Mouse (Mus musculus) adrenal gland, adult 18-20 months (tissue): ENCODE measurements around the gene Ascl1. TPM values are rescaled to one million over a fixed set of nuclear protein-coding genes. Genes with fewer than 3 reads are reported as not detected.
A peak's percentile ranks its signal among the peaks of the same experiment; 100 is the strongest.

Experiments
- DNase-seq, 2 experiments: peaks; one replicate each; pipeline ENCODE4 v3.0.0; 2021 to 2022; ENCODE audit warnings: low spot score in 2 of 2
- long read RNA-seq, 2 experiments: library from polyadenylated mRNA; stranded (forward); transcript quantifications; one replicate each; pipeline ENCODE4 v2.0.0; 2021
- total RNA-seq, 2 experiments: library from RNA; stranded (reverse); gene quantifications; 1 replicate in 1 of 2; 2 replicates in 1 of 2; pipeline ENCODE4 v1.2.3; 2021

Ascl1 gene
- 1 to 10 TPM; 1.3 to 1.6 TPM for total RNA-seq
- long read RNA-seq, experiment 1, partial matches to known transcripts = 0 of 1 reads
- long read RNA-seq, experiment 1, other reads (novel, unspliced or antisense) = 0 of 1 reads
- long read RNA-seq, experiment 2 = 0 reads

DNA sequence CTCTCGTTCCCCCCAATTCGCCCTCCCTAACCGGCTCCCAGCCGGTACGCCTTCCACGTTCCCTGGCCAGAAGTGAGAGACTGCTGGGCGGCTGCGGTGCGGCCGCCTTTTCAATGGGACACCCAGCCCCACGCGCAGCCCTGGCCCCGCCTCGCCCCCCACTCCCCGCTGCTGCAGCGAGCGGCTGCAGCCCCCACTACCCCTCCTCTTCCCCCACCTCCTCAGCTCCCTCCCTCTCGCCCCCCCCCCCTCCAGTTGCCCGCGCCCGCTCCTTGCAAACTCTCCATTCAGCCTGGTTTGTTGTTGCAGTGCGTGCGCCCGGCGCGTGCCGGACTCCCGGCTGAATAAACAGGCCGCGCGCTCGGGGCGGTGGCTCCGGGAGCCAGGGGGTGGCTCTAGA lies at the start of gene Ascl1:
Gene Ascl1 (minus strand): TSS at position 85 of the 400 bp plus-strand sequence.
- no peak for DNase-seq

DNA sequence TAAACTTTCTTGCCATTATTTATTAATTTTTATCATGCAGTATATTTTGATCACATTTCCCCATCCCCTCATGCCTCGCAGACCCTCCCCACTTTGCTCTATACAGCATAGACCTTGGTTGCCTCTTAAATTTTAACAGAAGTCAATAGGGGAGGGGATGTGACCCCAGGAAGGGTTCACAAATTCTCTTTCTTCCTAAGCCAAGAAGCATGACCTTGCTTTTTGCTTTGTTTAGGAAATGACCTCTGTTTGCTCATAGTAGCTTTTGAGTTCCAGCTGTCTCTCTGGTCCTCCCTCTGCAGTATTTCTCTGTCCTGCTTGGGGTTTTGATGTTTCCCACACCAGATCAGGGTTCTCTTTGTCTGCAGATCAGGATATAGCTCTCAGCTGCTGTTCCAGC lies 40.7 kb upstream of the Ascl1 start:
- no peak for DNase-seq

DNA sequence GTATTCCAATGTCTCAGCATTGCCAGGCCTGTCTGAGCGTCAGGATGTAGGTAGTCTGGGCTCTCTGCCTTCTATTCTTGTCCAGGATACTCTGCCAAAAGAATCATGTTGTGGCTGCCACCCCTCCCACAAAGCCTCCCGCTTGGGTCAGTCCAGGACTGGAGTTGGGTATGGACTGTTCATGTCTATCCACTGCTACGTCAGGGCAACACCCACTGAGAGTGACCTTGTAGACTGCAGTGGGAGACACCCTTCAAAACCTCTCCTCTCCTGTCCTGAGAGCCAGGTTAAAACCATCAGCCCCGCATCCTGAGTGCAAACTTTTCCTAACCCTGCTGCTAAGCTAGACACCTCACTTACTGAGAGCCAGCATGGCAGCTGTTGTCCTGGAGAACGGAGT lies 28.2 kb upstream of the Ascl1 start, which contains the start of gene Pah:
Gene Pah (plus strand): TSS at position 150 of the 400 bp plus-strand sequence.
- DNase-seq = no peak

DNA sequence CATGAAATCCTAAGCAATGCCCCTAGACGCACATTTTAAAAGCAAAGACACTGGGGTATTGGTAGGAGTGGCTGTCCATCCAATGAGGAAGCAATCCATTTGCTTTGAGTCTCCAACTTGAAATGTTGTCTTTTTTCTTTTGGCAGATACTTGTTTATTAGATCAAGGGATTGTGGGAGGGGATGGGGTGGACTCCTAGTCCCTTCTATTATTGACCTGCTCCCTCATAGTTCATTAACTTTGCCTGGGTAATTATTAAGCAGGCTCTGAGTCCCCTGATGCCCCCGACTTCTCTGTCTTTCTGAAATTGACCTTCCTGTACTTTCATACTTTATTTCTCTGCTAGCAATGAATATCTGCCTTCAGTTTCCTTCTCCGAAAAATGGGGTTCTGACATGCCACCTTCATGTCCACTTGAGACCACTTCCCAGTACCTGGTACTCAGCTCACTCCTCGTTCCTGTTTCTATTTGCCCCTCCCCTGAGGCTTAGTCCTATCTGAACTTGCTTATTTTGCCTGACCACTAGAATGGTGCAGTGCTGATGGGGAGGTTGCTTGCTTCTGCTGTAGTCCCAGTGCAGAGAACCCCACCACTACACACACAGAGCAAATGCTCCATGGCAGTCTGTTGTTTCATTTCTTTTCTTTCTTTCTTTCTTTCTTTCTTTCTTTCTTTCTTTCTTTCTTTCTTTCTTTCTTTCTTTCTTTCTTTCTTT lies 27.1 kb upstream of the Ascl1 start:
- no peak for DNase-seq

DNA sequence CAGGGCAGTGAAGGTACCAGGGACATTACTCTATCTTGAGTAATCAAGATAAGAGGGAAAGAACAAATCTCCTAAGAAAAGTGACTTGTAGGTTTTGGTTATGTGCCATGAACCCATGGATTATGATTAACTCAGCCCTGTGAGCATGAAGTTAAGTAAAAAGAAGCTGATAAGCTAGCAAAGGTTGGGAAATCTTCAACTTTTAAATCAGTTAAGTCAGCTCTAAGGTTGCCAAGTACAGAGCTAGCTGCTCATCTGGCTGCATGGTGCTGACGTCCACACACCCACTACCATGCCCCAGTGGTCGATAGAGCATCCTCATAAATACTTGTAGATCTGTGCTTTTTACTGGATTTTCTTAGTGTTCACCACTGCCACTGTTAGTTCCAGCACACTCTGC lies 25.1 kb upstream of the Ascl1 start:
- no peak for DNase-seq

DNA sequence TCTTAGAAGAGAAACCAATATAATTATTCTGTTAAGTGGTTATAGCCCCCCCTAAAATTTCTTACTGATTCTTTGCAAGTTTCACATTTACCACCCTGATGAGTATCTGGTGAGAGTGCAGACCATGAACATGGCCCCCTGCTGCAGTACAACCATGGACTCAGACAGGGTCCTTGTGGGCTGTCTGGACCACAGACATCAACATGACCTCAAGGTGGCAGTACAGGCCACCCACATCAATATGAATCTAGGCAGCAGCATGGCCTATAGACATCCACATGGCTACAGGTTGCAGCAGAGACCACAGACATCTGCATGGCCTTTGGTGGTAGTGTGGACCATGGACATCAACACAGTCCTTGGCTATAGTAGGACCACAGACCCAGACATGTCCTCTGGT lies 19.6 kb upstream of the Ascl1 start:
- DNase-seq = no peak

DNA sequence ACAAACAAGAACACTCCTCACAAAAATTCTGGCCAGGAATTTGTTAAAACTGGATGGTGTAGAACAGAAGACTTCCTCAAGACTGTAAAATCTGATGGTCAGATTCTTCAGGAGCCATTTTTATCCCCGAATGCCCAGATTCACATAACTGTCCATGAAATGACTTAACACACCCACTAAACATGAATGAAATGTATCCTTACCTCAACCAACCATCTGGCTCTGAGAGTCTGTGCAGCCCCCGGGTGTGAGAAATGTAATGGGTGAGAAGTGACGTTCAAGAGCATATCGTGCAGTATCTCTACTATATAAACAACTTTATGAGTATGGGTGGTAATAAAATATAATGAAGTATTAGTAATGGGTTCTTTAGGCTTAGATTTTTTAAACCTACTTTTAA lies 15.1 kb upstream of the Ascl1 start:
- no peak for DNase-seq

DNA sequence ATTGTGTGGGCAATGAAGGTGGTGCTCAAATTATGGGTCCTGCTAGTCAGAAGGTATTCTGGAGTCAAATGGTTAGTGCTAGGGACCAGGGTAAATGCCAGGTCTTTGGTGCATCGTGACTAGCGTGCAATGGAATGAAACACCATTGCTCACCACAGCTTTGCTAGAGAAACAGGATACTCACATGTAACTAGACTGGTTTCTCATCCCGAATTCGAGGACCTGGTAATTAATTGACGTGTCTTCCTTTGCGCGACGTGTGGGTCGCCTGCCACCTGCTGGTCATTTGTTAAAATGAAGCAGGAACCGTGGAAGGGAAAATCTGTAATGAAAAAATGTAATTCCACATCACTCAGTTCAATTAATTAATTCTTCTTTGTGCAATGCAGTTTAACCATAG lies 10.5 kb upstream of the Ascl1 start:
- DNase-seq = peak; percentile 43 to 56

DNA sequence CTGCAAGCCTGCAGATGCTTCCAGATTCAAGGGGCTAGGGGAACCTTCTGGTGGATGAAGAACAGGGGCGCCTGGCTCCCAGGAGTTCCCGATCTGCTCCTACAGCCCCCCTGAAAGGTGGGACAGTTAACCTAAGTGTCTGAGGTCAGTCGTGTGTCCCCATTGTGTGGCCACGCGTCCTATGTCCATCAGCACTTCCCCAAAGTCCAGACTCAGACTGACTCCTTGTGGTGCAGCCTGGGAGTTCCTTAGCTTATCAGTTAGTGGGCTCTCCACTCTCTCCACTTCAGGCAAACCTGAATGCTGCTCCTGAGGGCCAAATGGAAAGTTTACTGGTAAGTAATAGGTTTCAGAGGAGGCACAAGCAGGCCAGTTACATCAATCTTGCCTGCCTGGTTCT lies 8.8 kb upstream of the Ascl1 start:
- no peak for DNase-seq

DNA sequence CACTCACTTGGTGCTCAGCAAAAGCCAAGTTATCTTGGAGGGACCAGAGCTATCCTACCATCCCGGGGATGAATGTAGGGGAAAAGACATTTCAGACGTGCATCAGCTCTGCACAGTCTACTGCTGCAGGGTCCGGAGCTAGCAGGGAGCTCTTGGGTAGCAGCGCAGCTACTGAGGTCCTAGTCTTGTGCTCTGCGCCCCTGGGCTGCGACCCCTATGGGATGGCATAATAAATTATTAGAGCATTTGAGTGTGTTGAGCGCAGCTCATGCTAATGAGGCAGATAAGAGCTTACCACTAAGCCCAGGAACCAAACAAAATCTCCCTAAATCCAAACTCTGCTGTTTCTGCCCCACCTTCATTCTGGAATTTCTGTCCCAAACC lies 8.2 kb upstream of the Ascl1 start:
- no peak for DNase-seq

DNA sequence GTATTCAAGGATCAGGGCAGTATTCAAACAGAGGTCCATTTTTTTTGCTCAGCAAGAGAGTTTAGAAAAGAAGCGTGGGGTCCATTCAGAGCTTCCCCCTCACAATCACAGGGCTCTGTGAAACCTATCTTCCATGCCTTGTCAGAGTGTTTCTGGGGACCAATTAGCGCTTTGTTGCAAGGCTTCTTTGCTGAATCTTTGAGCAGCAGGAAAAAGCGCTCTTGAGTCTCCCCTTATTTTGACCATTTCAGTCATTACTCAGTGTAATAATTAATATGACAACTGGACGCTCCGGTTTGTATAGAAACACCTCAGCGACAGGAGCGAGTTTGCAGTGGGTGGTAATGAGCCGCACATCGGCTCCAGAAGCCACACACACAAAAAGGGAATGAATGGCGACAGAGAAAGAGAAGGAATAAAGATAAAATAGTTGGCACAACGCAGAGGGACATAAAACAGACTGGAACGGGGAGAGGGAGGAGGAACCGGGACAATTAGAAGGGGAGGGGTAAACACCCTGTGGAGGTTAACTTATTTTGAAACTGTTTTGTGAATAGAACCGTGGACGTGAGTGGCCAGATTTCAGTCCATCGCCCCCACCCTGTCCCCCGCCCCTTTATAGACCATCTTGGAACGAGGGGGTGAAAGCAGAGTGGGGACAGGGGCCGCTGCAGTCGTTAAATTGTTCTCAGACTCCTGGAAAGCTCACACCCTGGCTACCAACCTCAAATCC lies 7.6 kb upstream of the Ascl1 start:
- DNase-seq = no peak

DNA sequence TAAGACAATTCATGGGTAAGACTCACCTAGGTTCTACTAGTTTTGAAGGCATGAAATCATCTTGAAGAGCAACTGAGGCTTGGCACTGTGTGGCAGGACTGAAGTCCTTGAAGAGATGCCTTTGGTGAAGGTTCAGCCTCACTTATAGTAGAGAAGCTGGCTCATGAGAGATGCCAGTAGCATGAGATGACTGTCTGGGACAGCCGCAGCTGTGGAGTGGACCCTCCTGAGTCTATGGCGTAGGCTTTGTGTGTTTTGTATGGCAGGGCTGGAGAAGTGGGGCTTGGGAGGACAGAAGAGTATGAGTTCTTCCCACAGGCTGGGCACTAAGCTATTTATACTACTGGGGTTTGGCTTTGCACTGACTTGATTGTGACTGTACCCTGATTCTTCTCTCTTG lies 3.6 kb upstream of the Ascl1 start:
- DNase-seq = no peak

DNA sequence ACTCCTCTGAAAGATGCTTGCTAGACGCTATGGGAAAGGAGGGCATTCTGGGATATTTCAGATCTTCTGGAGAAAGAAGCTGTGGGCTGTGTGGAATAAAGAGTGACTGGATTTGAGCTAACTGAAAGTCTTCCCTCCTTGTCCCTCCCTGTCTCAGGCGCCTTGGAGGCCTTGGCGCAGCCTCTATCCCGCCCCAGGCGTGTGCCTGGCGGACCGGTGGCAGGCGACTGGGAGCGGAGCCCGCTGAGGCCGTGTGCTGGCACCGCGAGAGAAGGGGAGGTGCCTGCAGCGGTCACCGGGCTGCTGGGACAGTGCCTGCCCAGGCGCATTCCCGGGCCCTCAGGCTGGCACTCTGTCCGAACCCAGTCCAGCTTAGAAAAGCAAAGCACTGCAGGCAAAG lies 1.1 kb upstream of the Ascl1 start:
- peak; percentile 42 to 46 for DNase-seq

DNA sequence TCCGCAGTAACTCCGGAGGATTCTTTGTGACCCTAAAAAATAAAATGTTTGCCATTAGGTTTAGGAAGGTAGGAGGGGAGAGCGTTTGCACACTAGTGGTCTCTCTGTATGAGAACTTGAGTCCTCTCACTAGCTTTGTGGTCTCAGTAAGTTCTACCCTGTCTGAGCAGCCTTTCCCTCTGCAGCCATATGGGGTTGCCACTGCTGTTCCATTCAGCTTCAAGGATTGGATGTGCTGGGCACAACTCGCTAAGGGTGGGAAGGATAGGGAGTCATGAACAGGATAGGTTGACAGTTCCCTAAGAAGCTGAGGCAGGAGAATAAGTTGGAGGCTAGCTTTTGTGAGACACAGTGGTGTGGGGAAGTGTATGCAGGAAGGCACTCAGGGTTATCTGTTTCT lies 716 bp upstream of the Ascl1 start:
- no peak for DNase-seq

DNA sequence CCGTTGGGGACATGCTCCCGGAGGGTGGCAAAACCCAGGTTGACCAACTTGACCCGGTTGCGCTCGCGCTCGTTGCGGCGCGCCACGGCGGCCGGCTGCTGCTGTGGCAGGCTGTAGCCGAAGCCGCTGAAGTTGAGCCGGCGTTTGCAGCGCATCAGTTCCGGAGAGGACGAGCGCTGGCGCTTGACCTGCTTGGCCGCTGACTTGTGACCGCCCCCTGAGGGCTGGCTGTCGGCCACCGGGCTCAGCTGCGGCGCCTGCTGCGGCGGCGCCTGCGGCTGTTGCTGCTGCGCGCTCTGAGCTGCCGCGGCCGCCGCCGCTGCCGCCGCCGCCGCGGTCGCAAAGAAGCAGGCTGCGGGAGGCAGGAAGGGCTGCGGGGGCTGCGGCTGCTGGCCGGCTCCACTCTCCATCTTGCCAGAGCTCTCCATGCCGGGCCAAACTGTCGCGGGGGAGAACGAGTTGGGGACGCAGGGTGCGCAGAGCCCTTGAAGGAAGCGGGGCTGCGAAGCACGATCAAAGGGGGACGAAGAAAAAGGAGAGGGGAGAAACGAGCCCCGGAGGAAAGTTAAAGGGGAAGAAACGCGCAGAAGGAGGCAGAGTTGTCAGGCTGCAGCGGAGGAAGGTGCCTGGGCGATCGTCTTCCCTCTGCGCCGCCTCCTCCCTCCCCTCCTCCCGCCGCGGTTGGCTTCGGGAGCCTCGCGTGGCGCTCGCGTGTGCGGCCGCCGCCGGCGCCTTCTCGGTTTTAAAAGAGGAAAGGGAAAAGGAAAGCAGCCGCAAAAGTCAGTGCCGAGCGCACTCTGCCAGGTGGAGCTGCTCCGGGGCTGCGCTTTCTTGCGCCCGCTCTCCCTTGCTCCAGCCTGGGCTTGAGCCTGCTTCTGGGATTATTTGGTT lies 554 bp downstream of the Ascl1 start:
- DNase-seq = peak; percentile 47 to 54

DNA sequence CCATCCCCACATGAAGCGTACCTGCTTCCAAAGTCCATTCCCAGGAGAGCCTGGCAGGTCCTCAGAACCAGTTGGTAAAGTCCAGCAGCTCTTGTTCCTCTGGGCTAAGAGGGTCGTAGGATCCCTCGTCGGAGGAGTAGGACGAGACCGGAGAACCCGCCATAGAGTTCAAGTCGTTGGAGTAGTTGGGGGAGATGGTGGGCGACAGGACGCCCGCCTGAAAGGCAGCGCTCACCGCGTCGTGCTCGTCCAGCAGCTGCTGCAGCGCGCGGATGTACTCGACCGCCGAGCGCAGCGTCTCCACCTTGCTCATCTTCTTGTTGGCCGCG lies 1.2 kb downstream of the Ascl1 start:
- DNase-seq = no peak

DNA sequence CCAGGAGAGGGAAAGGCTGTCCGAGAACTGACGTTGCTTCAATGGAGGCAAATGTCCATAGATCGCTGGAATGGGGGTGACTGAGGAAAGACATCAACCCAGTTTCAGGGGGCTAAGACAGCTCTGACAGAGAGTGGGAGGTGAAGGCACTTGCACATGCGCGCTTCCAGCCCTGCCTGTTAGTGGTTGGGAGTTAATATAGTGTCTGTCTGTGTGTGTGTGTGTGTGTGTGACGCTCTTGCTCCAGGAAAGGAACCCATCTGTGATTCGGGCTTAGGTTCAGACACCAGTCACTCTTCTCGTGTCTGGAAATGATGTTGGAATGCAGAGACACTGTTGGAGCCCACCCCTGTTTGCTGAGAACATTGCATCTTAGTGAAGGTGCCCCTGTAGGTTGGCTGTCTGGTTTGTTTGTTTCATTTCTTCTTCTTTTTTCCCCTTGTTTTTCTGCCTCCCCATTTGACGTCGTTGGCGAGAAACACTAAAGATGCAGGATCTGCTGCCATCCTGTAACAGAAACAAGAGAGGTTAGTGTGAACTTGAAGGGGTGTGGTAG lies 1.9 kb downstream of the Ascl1 start:
- DNase-seq = no peak

DNA sequence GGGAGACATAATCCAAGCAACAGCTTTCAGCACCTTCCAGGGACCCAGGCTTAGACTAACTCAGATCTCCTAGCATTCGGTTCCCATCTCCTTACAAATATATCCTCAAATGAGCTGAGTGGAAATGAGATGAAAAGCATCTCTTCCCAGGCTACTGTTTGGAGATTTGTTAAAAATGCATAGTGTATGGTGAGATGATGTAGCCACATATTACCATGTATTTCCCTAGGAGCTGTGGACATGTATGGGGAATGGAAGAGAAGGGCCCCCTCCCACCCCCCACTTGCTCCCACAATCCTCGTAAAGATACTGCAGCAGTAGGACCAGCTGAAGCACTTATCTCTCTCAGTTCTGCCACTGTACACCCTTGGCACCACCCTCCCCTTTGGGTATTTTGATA lies 3.1 kb downstream of the Ascl1 start:
- no peak for DNase-seq

DNA sequence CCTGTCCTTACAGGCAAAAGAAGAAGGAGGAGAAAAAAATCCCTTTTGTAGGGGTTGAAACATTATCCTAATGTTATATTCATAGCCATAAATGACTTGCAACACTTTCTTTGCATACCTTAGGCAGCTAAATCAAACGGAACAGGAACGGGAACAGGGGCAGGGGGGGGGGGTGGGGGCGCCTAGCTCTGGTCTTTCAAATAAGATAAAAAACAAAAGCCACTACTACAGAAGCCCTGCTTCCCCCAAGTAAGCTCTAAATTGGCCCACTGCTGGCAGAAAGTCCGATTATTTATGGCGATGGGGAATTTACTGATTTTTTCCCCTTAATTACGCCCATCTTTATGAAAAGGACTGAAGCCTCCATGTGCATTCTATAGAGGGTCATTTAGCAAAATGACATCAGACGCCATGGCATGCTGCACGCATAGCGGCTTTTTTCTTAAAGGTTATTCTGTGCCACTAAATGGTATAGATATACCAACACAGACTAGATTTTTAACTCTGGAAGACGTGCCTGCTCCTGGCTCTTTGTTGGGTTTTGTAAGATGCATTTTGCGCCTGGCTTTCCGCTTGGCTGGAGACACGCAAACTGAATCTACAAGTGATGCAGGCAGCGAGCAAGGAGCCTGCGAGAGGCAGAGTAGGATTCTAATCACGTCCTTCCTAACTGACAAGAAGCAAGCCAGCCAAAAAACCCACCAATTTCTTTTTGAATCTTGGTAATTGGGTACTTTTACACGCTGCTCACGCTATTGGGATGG lies 4.0 kb downstream of the Ascl1 start:
- DNase-seq = no peak

DNA sequence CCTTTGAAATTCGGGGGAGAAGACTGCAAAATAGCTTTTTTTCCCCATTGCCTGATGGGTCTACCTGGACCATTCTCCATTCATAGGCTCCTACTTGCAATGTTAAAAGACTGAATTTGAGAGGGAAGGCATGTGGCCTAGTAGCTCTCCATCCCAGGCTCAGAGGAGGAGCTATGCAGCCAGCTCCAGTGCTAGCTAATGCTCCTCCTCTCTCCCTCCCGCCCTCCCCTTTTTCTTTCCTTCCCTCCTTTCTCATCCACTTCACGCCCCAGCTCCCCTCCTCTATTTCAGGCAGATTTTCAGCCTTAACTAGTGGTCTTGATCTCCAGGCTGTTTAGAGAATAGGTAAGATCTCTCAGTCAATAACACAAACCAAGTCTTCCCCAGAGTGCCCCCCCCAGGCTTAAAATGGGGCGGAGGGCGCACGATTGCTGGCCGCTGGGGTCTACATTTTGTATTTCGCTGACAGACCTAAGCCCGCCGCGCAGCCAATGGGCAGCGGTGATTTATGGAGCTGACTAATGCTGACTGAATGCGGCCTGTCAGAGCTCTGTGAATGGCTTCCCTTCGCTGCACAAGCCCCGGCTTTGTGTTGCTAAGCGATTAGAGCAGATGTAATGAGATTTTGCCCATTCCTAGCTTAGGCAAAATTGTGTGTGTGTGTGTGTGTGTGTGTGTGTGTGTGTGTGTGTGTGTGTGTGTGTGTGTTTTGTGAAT lies 4.9 kb downstream of the Ascl1 start:
- DNase-seq = peak in 1 of 2 experiments; percentile 42
